Mouse (Mus musculus): ENCODE data around the gene Rho. TPM values are rescaled to one million over a fixed set of nuclear protein-coding genes. Genes with fewer than 3 reads are reported as not detected.

Gene Rho
- total and polyA plus RNA-seq, 3 experiments, result 0.11 TPM; not detected in 2

DNA sequence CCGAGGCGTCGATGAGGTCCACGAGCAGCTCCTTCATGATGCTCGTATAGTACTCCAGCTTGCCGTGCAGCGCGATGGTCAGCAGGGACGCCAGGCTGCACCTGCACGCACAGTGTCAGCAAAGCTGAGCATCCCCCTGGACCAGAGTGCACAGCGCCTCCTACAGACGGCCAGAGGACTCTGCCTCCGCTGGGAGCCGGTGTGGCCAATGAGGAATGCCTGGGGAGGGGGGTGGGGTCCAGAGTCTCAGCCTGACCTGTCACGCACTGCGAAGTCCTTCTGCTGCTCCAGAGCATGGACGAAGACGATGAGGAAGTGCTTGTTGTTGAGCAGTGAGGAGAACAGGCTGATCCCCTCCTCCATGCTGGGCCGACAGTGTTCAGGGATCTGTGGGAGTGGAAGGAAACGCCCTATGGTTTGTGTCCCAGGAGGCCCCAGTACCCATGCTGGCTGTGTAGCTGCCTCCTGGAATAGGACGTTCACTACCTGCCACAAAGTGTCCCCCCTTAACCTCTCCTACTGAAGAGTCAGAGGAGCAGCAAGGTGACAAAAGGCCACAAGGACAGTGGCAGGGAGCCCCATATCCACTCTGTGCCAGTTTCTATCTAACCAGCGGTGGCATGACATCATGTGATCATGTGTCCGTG lies 31.0 kb downstream of the Rho start:
- Histone ChIP-seq H3K4me1 (ENCODE audit: control insufficient read depth in 1 of 2, insufficient read depth in 2 of 2, low read length in 2 of 2) (no peaks in the 10 kb centered on the region), H3K36me3 (ENCODE audit: control insufficient read depth in 1 of 2, insufficient read depth in 2 of 2, low read length in 2 of 2) (no peaks in the 10 kb centered on the region), H3K9ac (ENCODE audit: control insufficient read depth, low read depth, low read length, poor library complexity, severe bottlenecking) (no peak overlapping the region), H3K27me3 (ENCODE audit: control insufficient read depth in 1 of 2, insufficient read depth in 2 of 2, low read length in 2 of 2) (no peaks in the 10 kb centered on the region), H3K4me3 (ENCODE audit: control insufficient read depth in 1 of 2, insufficient read depth in 1 of 2, low read depth in 2 of 2, low read length in 2 of 2) (no peak overlapping the region), H3K79me2 (ENCODE audit: control insufficient read depth, insufficient read depth, low read length, poor library complexity) (no peaks in the 10 kb centered on the region), H3K9me3 (replicated peaks; ENCODE audit: insufficient read depth, low read length) (no peaks in the 10 kb centered on the region), H3K27ac (ENCODE audit: control insufficient read depth, low read depth, low read length) (no peak overlapping the region)
- no peak for DNase-seq (ENCODE audit: low read depth, low spot score)
- TF ChIP-seq POLR2A (IDR thresholded peaks at IDR 0.05; ENCODE audit: control insufficient read depth in 1 of 2, insufficient read depth in 1 of 2, low read depth in 1 of 2, low read length in 2 of 2, poor library complexity in 1 of 2) (no peak), E2F4 (IDR thresholded peaks at IDR 0.05; ENCODE audit: borderline replicate concordance, low read depth, low read length) (no peak), POLR2AphosphoS2 (IDR thresholded peaks at IDR 0.05; ENCODE audit: low read length) (no peak), CTCF (IDR thresholded peaks at IDR 0.05 in 2 of 3, conservative IDR thresholded peaks at IDR 0.05 in 1 of 3; ENCODE audit: control insufficient read depth in 1 of 3, insufficient read depth in 1 of 3, low read depth in 2 of 3, low read length in 3 of 3, poor library complexity in 1 of 3, severe bottlenecking in 1 of 3) (peak; percentile 30 to 69 (median 40))

DNA sequence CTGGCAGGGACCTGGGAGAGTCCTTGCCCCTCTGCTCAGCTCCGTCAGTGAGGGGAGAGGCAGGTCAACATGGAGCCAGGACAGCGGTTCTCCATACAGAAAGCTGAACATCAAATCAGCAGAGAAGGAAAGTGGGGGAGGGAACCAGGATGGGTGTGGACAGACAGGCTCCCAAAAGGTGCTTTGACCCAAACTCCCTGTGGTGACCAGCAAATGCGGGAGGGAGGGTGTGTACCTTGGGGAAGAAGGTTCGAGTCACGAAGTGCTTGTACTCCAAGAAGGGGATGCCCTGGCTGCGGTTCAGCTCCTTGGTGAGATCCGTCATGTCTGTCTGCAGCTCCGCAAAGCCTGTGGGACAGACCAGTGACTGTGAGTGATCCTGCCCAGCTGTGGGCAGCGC lies 32.1 kb downstream of the Rho start:
- DNase-seq (ENCODE audit: low read depth, low spot score), result no peak
- TF ChIP-seq MXI1 (IDR thresholded peaks at IDR 0.05; ENCODE audit: low read depth, low read length), result no peak
- no peak for TF ChIP-seq MAZ (IDR thresholded peaks at IDR 0.05; ENCODE audit: low read depth, low read length)
- TF ChIP-seq ETS1 (IDR thresholded peaks at IDR 0.05; ENCODE audit: low read depth, low read length), result no peak
- TF ChIP-seq SIN3A (IDR thresholded peaks at IDR 0.05; ENCODE audit: low read length), result no peak
- TF ChIP-seq POLR2A (IDR thresholded peaks at IDR 0.05; ENCODE audit: control insufficient read depth in 1 of 2, insufficient read depth in 1 of 2, low read depth in 1 of 2, low read length in 2 of 2, poor library complexity in 1 of 2), result no peak
- TF ChIP-seq EP300 (IDR thresholded peaks at IDR 0.05; ENCODE audit: low read depth in 1 of 2, low read length in 2 of 2), result no peak
- TF ChIP-seq CTCF (IDR thresholded peaks at IDR 0.05 in 2 of 3, conservative IDR thresholded peaks at IDR 0.05 in 1 of 3; ENCODE audit: control insufficient read depth in 1 of 3, insufficient read depth in 1 of 3, low read depth in 2 of 3, low read length in 3 of 3, poor library complexity in 1 of 3, severe bottlenecking in 1 of 3), result no peak
- TF ChIP-seq NELFE (IDR thresholded peaks at IDR 0.05; ENCODE audit: low read depth, low read length), result no peak
- TF ChIP-seq MYC (IDR thresholded peaks at IDR 0.05; ENCODE audit: low read depth, low read length), result no peak
- no peak for TF ChIP-seq USF2 (IDR thresholded peaks at IDR 0.05; ENCODE audit: borderline replicate concordance in 1 of 2, insufficient read depth in 1 of 2, low read depth in 1 of 2, low read length in 2 of 2)
- TF ChIP-seq SMC3 (IDR thresholded peaks at IDR 0.05; ENCODE audit: low read depth, low read length), result no peak
- H3K36me3 ChIP-seq (ENCODE audit: control insufficient read depth in 1 of 2, insufficient read depth in 2 of 2, low read length in 2 of 2), result no peaks in the 10 kb centered on the region

More for the DNA sequence above, 32.1 kb downstream of the Rho start:
- Histone ChIP-seq H3K4me1 (ENCODE audit: control insufficient read depth in 1 of 2, insufficient read depth in 2 of 2, low read length in 2 of 2) (no peaks in the 10 kb centered on the region), H3K27me3 (ENCODE audit: control insufficient read depth in 1 of 2, insufficient read depth in 2 of 2, low read length in 2 of 2) (no peaks in the 10 kb centered on the region), H3K27ac (ENCODE audit: control insufficient read depth, low read depth, low read length) (no peak overlapping the region), H3K9me3 (replicated peaks; ENCODE audit: insufficient read depth, low read length) (no peaks in the 10 kb centered on the region), H3K9ac (ENCODE audit: control insufficient read depth, low read depth, low read length, poor library complexity, severe bottlenecking) (no peak overlapping the region), H3K4me3 (ENCODE audit: control insufficient read depth in 1 of 2, insufficient read depth in 1 of 2, low read depth in 2 of 2, low read length in 2 of 2) (no peak overlapping the region), H3K79me2 (ENCODE audit: control insufficient read depth, insufficient read depth, low read length, poor library complexity) (no peaks in the 10 kb centered on the region)
